ENCODE assay signal across 9 mouse cellular contexts in the genomic region with DNA sequence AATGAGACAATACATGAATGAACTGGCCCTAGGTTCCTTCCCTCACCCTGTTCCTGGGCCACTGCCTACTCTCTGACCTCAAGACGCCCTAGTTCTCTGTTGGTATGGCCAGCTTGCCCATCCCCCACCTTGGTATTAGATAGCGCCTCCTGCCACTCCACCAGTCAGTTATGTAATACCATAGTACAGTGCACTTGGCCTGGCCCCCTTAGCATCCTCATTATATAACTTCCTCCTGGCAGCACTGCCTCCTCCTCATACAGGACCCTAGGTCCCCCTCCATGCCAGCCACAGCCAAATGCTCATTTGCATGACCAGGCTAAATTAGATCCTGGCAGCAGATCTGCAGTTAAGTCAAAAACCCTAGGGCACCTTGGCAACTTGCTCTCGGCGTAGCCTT. TPM values are rescaled to one million over a fixed set of nuclear protein-coding genes. Genes with fewer than 3 reads are reported as not detected.
DNase-seq lines count a peak whose midpoint lies in the region; ATAC-seq and TF ChIP-seq lines count a peak whose summit lies in the region.
"Had no signal": no experiment of that assay in that cellular context is flagged by ENCODE, and none has a peak within 500 bp of the region (broad histone marks: within the 10 kb centered on the region; RNA-seq: fewer than 3 reads in every experiment).

No protein-coding gene starts in this region.

- no peaks in the 10 kb centered on the region for H3K27me3 ChIP-seq in liver, postnatal 0 days (ENCODE audit: insufficient read depth, low read length)

- H3K9me3 ChIP-seq in liver, postnatal 0 days (ENCODE audit: low read length) = no peaks in the 10 kb centered on the region

- H3K4me1 ChIP-seq in liver, postnatal 0 days (ENCODE audit: insufficient read depth) = peaks cover 35% of the 10 kb centered on the region

- TF ChIP-seq EP300 in liver, postnatal 0 days (IDR thresholded peaks at IDR 0.05; ENCODE audit: low read depth) = no peak

- no peak overlapping the region for H3K4me2 ChIP-seq in liver, postnatal 0 days (ENCODE audit: low read depth, low read length)

- no peak for TF ChIP-seq CTCF in left cerebral cortex, adult 2 months (IDR thresholded peaks at IDR 0.05)
- TF ChIP-seq CTCF in liver, postnatal 0 days (IDR thresholded peaks at IDR 0.05; ENCODE audit: low read depth) = no peak

- peak overlapping the region; percentile 13; the same call in 1 of the 2 replicates for H3K27ac ChIP-seq in left cerebral cortex, adult 2 months
- H3K27ac ChIP-seq in liver, postnatal 0 days (ENCODE audit: low read depth) = peak overlapping the region; percentile 48; the same call in 1 of the 2 replicates

- intact Hi-C loops in left cerebral cortex, adult 2 months (cut with DNase I) = no loop called here

- H3K9ac ChIP-seq in liver, postnatal 0 days (replicated peaks) = no peak overlapping the region; the same call in 1 of the 2 replicates

- WGBS in liver, postnatal 0 days (ENCODE audit: insufficient replicate concordance) = 67% methylated on average over 4 of the region's 4 CpGs

- peak; percentile 84 for ATAC-seq in common myeloid progenitor, adult 5-6 weeks (replicated peaks; ENCODE audit: low read depth, poor library complexity, severe bottlenecking)
- peak; percentile 26; the same call in 1 of the 2 replicates for ATAC-seq in liver, postnatal 0 days
- ATAC-seq in activated CD4-positive, CD25-positive, alpha-beta regulatory T cell, adult 4 months = no peak

- DNase-seq in cerebellum, adult 11 months = peak; percentile 18
- DNase-seq in cerebellum, adult 8-10 months = no peak
- peak in 1 of 2 experiments; percentile 20 for DNase-seq in left cerebral cortex, adult 2 months (ENCODE audit: extremely low spot score in 1 of 2, low spot score in 2 of 2)
- DNase-seq in left cerebral cortex, adult 9 months (ENCODE audit: low spot score in 2 of 2) = no peak
- DNase-seq in liver, postnatal 0 days = no peak
- DNase-seq in thymus, adult 18-20 months = no peak

- peaks cover 93% of the 10 kb centered on the region for H3K36me3 ChIP-seq in liver, postnatal 0 days (replicated peaks; ENCODE audit: insufficient read depth, low read length)

- no peak overlapping the region for H3K4me3 ChIP-seq in left cerebral cortex, adult 2 months
- no peak overlapping the region for H3K4me3 ChIP-seq in liver, postnatal 0 days (ENCODE audit: low read depth, low read length)

RNA-seq across cellular contexts. Expression of a gene that starts 18.8 kb away (rescaled TPM):
- 10 to 100 TPM; 13.3 to 15.1 TPM for total RNA-seq in left cerebral cortex, adult 2 months (2021)
- 19.3 and 20.0 TPM in 2 replicates for total RNA-seq in common myeloid progenitor, adult 5-6 weeks (2017)
- polyA plus RNA-seq in liver, postnatal 0 days (2015; fragmentation: Nextera tagmentation; extraction: Ambion mirVana) = 14.3 and 14.5 TPM in 2 replicates
- 10 to 100 TPM; 48.8 to 64.6 TPM for polyA plus RNA-seq in activated CD4-positive, CD25-positive, alpha-beta regulatory T cell, adult 4 months (2017; shearing (Covaris generic))

RNA-seq across cellular contexts. Expression of a gene that starts 25.9 kb away (rescaled TPM):
- total RNA-seq in left cerebral cortex, adult 2 months (2021) = under 1 TPM; 0.20 to 0.28 TPM
- total RNA-seq in common myeloid progenitor, adult 5-6 weeks (2017) = 12.9 and 29.1 TPM in 2 replicates
- 3.2 and 3.5 TPM in 2 replicates for polyA plus RNA-seq in liver, postnatal 0 days (2015; fragmentation: Nextera tagmentation; extraction: Ambion mirVana)
- 1 to 10 TPM; 2.4 to 2.6 TPM for polyA plus RNA-seq in activated CD4-positive, CD25-positive, alpha-beta regulatory T cell, adult 4 months (2017; shearing (Covaris generic))

RNA-seq across cellular contexts. Expression of a gene that starts 41.0 kb away (rescaled TPM):
- total RNA-seq in left cerebral cortex, adult 2 months (2021) = 1 to 10 TPM; 2.7 to 3.5 TPM
- not detected in 2 replicates for total RNA-seq in common myeloid progenitor, adult 5-6 weeks (2017)
- not detected in 2 replicates for polyA plus RNA-seq in liver, postnatal 0 days (2015; fragmentation: Nextera tagmentation; extraction: Ambion mirVana)
- under 1 TPM in 1 of 2 experiments, not detected in 1; 0.37 TPM for polyA plus RNA-seq in activated CD4-positive, CD25-positive, alpha-beta regulatory T cell, adult 4 months (2017; shearing (Covaris generic))
- polyA plus RNA-seq: C2C12 had no signal

Comparison
In these comparisons a context has a peak if more than half of its experiments do, and no peak if none do; other contexts are left out.
1. RNA of a gene that starts 25.9 kb away (total RNA-seq): 12.9 to 29.1 TPM in common myeloid progenitor, adult 5-6 weeks; 0.20 to 0.28 TPM in left cerebral cortex, adult 2 months; every median in the first group is over 10 times any median in the second.